Mouse (Mus musculus): Measurements from ENCODE around the gene Zic1.

DNA sequence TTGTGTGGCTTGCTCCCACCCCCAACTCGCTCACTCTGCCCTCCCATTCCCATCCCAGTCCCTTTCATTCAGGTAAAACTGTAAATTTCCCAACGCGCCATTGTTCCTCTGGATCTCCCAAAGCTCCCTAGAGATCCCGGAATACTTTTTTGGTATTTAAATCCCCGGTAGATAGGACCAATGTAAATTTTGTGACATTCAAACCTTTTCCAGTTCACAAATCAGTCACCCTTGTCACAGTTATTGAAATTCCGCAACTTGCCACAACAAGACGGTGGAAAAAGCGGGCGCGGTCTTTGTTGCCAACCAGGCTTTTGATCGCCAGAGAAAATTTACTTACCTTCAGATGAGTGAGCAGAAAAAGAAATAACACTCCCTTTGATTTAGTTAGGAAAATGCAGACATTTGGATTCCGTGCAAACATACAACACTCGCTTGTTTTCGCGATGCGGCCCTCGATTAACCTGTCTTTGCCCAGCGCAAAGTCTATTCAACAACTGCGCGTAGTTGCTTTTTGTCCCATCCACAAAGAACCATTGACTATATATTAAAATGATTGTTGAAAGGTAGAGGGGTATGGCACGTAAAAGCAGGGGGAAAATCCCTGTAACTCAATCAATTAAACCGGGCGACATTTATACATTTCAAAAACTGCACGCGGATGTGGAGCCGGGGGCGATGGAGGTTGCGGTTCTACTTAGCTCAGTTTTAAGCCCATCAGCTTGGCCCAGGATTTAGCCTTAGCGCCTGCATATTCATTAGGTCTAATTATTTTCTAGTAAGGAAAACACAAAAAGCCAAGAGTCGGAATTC, 1.6 kb upstream of the Zic1 start:
- TF ChIP-seq CTCF (IDR thresholded peaks at IDR 0.05; ENCODE audit: low read depth) (no peak), EP300 (optimal IDR thresholded peaks at IDR 0.05) (no peak)

All from stomach, postnatal 0 days (tissue).